Mouse (Mus musculus): ENCODE results near the gene Cbln4.

GRCm38 (mm10) chr2:172062876-172063275 lies 19.6 kb upstream of the Cbln4 start:
- TF ChIP-seq CHD2 (IDR thresholded peaks at IDR 0.05; ENCODE audit: low read depth, low read length) (no peak), ZNF384 (IDR thresholded peaks at IDR 0.05; ENCODE audit: low read depth, low read length) (no peak), MAFK (IDR thresholded peaks at IDR 0.05; ENCODE audit: insufficient read depth, low read depth, low read length) (no peak)
